ENCODE assay signal across 13 mouse cellular contexts in the genomic region with DNA sequence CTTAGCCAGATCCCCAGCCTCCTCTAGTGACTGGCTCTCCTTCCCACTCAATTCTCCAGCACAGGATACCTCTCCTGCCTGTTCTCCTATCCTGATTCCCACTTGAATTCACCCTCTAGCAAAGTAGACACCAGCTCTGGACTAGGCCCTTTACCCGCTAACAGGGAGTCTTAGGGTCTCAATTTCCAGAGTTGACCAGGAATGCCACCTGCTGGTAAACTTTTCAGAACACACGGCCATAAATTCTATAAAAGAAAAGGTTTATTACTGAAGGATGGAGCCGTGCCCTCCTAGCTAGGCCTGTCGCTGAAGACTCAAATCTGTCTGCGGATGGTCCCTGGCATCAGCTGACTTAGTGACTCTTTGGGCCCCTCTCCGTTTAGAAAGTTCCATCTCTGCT.
DNase-seq lines count a peak whose midpoint lies in the region; ATAC-seq lines count a peak whose summit lies in the region.
"Had no signal": no experiment of that assay in that cellular context is flagged by ENCODE, and none has a peak within 500 bp of the region (broad histone marks: within the 10 kb centered on the region; RNA-seq: fewer than 3 reads in every experiment).

No protein-coding gene starts in this region.

- H3K36me3 ChIP-seq in midbrain, embryonic 14.5 days (ENCODE audit: control insufficient read depth, insufficient read depth, low read length) = no peaks in the 10 kb centered on the region
- H3K36me3 ChIP-seq in midbrain, embryonic 13.5 days = no peaks in the 10 kb centered on the region
- no peaks in the 10 kb centered on the region for H3K36me3 ChIP-seq in embryonic facial prominence, embryonic 10.5 days (replicated peaks)
- H3K36me3 ChIP-seq: limb, embryonic 12.5 days; midbrain, embryonic 12.5 days had no signal

- H3K4me3 ChIP-seq in midbrain, embryonic 14.5 days (replicated peaks; ENCODE audit: low read depth, low read length) = no peak overlapping the region
- H3K4me3 ChIP-seq in midbrain, embryonic 13.5 days (replicated peaks) = no peak overlapping the region
- H3K4me3 ChIP-seq in embryonic facial prominence, embryonic 10.5 days = no peak overlapping the region
- H3K4me3 ChIP-seq: limb, embryonic 12.5 days; midbrain, embryonic 12.5 days had no signal

- 78% methylated on average over 6 of the region's 6 CpGs for WGBS in midbrain, embryonic 14.5 days
- WGBS in midbrain, embryonic 13.5 days = 74% methylated on average over 6 of the region's 6 CpGs
- WGBS in embryonic facial prominence, embryonic 10.5 days = 70% methylated on average over 6 of the region's 6 CpGs

- no peak overlapping the region for H3K4me2 ChIP-seq in midbrain, embryonic 14.5 days (ENCODE audit: low read length)
- H3K4me2 ChIP-seq in midbrain, embryonic 13.5 days (replicated peaks) = no peak overlapping the region
- H3K4me2 ChIP-seq: limb, embryonic 12.5 days; midbrain, embryonic 12.5 days had no signal

- no peaks in the 10 kb centered on the region for H3K4me1 ChIP-seq in midbrain, embryonic 14.5 days (ENCODE audit: control insufficient read depth, insufficient read depth, low read length)
- no peaks in the 10 kb centered on the region for H3K4me1 ChIP-seq in midbrain, embryonic 13.5 days (replicated peaks)
- H3K4me1 ChIP-seq in embryonic facial prominence, embryonic 10.5 days = no peaks in the 10 kb centered on the region
- H3K4me1 ChIP-seq: limb, embryonic 12.5 days; midbrain, embryonic 12.5 days had no signal

- ATAC-seq in midbrain, embryonic 14.5 days (ENCODE audit: low FRiP score, low TSS enrichment) = no peak
- ATAC-seq in midbrain, embryonic 13.5 days = no peak
- ATAC-seq: forebrain, embryonic 16.5 days had no signal

- DNase-seq in heart, adult 9 months (ENCODE audit: low spot score in 2 of 2) = peak; percentile 12 to 26
- no peak for DNase-seq in heart, adult 11 months
- DNase-seq in midbrain, embryonic 14.5 days = peak; percentile 31
- DNase-seq in embryonic facial prominence, embryonic 10.5 days (ENCODE audit: low spot score) = peak; percentile 22
- DNase-seq in retina, embryonic 14.5 days (ENCODE audit: low spot score) = peak; percentile 27
- DNase-seq in thymus, postnatal 36 days = no peak
- no peak for DNase-seq in gastrocnemius, postnatal 25 days
- DNase-seq: cerebellum, adult 2 months; right cerebral cortex, adult 18-20 months had no signal

- H3K27ac ChIP-seq in midbrain, embryonic 14.5 days (replicated peaks; ENCODE audit: low read depth, low read length) = no peak overlapping the region
- no peak overlapping the region for H3K27ac ChIP-seq in midbrain, embryonic 13.5 days
- H3K27ac ChIP-seq in embryonic facial prominence, embryonic 10.5 days (replicated peaks) = no peak overlapping the region; the same call in 1 of the 2 replicates
- H3K27ac ChIP-seq: limb, embryonic 12.5 days; midbrain, embryonic 12.5 days had no signal

- no peaks in the 10 kb centered on the region for H3K27me3 ChIP-seq in midbrain, embryonic 14.5 days (ENCODE audit: control insufficient read depth, insufficient read depth, low read length)
- no peaks in the 10 kb centered on the region for H3K27me3 ChIP-seq in midbrain, embryonic 13.5 days
- H3K27me3 ChIP-seq in embryonic facial prominence, embryonic 10.5 days (replicated peaks; ENCODE audit: low read depth, poor library complexity, severe bottlenecking) = no peaks in the 10 kb centered on the region
- H3K27me3 ChIP-seq: limb, embryonic 12.5 days; midbrain, embryonic 12.5 days had no signal

- no peaks in the 10 kb centered on the region for H3K9me3 ChIP-seq in midbrain, embryonic 14.5 days (ENCODE audit: control insufficient read depth, low read length)
- no peaks in the 10 kb centered on the region for H3K9me3 ChIP-seq in midbrain, embryonic 13.5 days
- H3K9me3 ChIP-seq in embryonic facial prominence, embryonic 10.5 days = no peaks in the 10 kb centered on the region
- H3K9me3 ChIP-seq: limb, embryonic 12.5 days; midbrain, embryonic 12.5 days had no signal

- H3K9ac ChIP-seq in midbrain, embryonic 14.5 days (replicated peaks; ENCODE audit: low read length) = no peak overlapping the region
- no peak overlapping the region for H3K9ac ChIP-seq in midbrain, embryonic 13.5 days (replicated peaks)
- H3K9ac ChIP-seq: limb, embryonic 12.5 days; midbrain, embryonic 12.5 days had no signal

Comparison
In these comparisons a context has a peak if more than half of its experiments do, and no peak if none do; other contexts are left out.
1. DNase-seq: peak in heart, adult 9 months (2 of 2), midbrain, embryonic 14.5 days (single experiment), embryonic facial prominence, embryonic 10.5 days (single experiment) and retina, embryonic 14.5 days (single experiment); none in heart, adult 11 months (single experiment), thymus, postnatal 36 days (0 of 2) and gastrocnemius, postnatal 25 days (single experiment).